Mouse (Mus musculus) heart, embryonic 13.5 days (tissue): Measurements from ENCODE around the gene Prkn. TPM values are rescaled to one million over a fixed set of nuclear protein-coding genes. Genes with fewer than 3 reads are reported as not detected.
A peak's percentile ranks its signal among the peaks of the same experiment; 100 is the strongest.

Experiments used
- ATAC-seq: fragments of 200-750 bp; cut with Nextera tagmentation; 2 replicates; pipeline ENCODE4 v1.8.0; 2017; ENCODE audit warnings: moderate TSS enrichment; ENCODE audit not compliant: insufficient number of reproducible peaks, low FRiP score, low TSS enrichment; ENCODE audit errors: extremely low read depth
- H3K27ac ChIP-seq: fragments of 300-500 bp; sonication (generic); replicated peaks from 2 replicates; pipeline ENCODE4 v1.5.1; 2015; ENCODE audit warnings: moderate library complexity, mild to moderate bottlenecking, inconsistent platforms
- H3K27me3 ChIP-seq: fragments of 300-500 bp; sonication (generic); replicated peaks from 2 replicates; pipeline ENCODE4 v1.6.1; 2015; ENCODE audit warnings: mild to moderate bottlenecking, inconsistent platforms
- H3K36me3 ChIP-seq: fragments of 300-500 bp; sonication (generic); 2 replicates; pipeline ENCODE4 v1.6.1; 2015; ENCODE audit warnings: mild to moderate bottlenecking, inconsistent platforms
- H3K4me1 ChIP-seq: fragments of 300-500 bp; sonication (generic); 2 replicates; pipeline ENCODE4 v1.6.1; 2015; ENCODE audit warnings: inconsistent platforms
- H3K4me2 ChIP-seq: fragments of 300-500 bp; sonication (generic); 2 replicates; pipeline ENCODE4 v1.6.1; 2015; ENCODE audit warnings: inconsistent platforms, mild to moderate bottlenecking, moderate library complexity
- H3K4me3 ChIP-seq: fragments of 300-500 bp; sonication (generic); 2 replicates; pipeline ENCODE4 v1.5.1; 2015; ENCODE audit warnings: moderate library complexity, mild to moderate bottlenecking, inconsistent platforms
- H3K9ac ChIP-seq: fragments of 300-500 bp; sonication (generic); 2 replicates; pipeline ENCODE4 v1.6.1; 2015; ENCODE audit warnings: inconsistent platforms, mild to moderate bottlenecking, moderate library complexity
- H3K9me3 ChIP-seq: fragments of 300-500 bp; sonication (generic); 2 replicates; pipeline ENCODE4 v1.6.1; 2016; ENCODE audit warnings: inconsistent platforms
- WGBS: fragments of 180-500 bp; shearing (Covaris S2); methylation state at CpG from one replicate; pipeline ENCODE4 v1.1.7; 2015; ENCODE audit warnings: mixed read lengths; 5-methylcytosine and 5-hydroxymethylcytosine counted together
- polyA plus RNA-seq: library from polyadenylated mRNA; unstranded; fragments of >200 nt; fragmentation: Nextera tagmentation; extraction: Ambion mirVana; gene quantifications from 2 replicates; pipeline ENCODE4 v1.2.1, GENCODE M21; 2015

Gene Prkn
- polyA plus RNA-seq, 1 experiment from 2014 or later: 1.8 TPM

- H3K4me3 ChIP-seq: no peak overlapping the region
- peaks cover 10% of the 10 kb centered on the region; the same call in 1 of the 2 replicates for H3K27me3 ChIP-seq
- no peaks in the 10 kb centered on the region for H3K36me3 ChIP-seq
- no peak overlapping the region for H3K4me2 ChIP-seq
- H3K27ac ChIP-seq: no peak overlapping the region
- no peak overlapping the region for H3K9ac ChIP-seq
- ATAC-seq: no peak
- H3K4me1 ChIP-seq: no peaks in the 10 kb centered on the region
- 74% methylated on average over 9 of the region's 9 CpGs for WGBS
- no peaks in the 10 kb centered on the region for H3K9me3 ChIP-seq
These were observed 1080.8 kb downstream of the Prkn start for GRCm38 (mm10) chr17:11921026-11921425.

GRCm38 (mm10) chr17:11923989-11924388 lies 1083.8 kb downstream of the Prkn start:
- Histone ChIP-seq H3K9ac (no peak overlapping the region), H3K27ac (no peak overlapping the region), H3K27me3 (no peaks in the 10 kb centered on the region), H3K4me1 (no peaks in the 10 kb centered on the region), H3K4me3 (no peak overlapping the region), H3K9me3 (no peaks in the 10 kb centered on the region), H3K4me2 (no peak overlapping the region), H3K36me3 (no peaks in the 10 kb centered on the region)
- WGBS: 81% methylated on average over 9 of the region's 9 CpGs
- no peak for ATAC-seq

- Histone ChIP-seq H3K27me3 (no peaks in the 10 kb centered on the region), H3K36me3 (no peaks in the 10 kb centered on the region), H3K9me3 (no peaks in the 10 kb centered on the region), H3K27ac (no peak overlapping the region), H3K4me3 (no peak overlapping the region), H3K4me2 (no peak overlapping the region), H3K9ac (no peak overlapping the region), H3K4me1 (no peaks in the 10 kb centered on the region)
- 60% methylated on average over 11 of the region's 11 CpGs for WGBS
- ATAC-seq: no peak
These were observed 1086.7 kb downstream of the Prkn start for GRCm38 (mm10) chr17:11926865-11927386.

GRCm38 (mm10) chr17:11931641-11932040 lies 1091.5 kb downstream of the Prkn start:
- H3K27ac ChIP-seq: no peak overlapping the region
- no peaks in the 10 kb centered on the region for H3K36me3 ChIP-seq
- no peaks in the 10 kb centered on the region for H3K4me1 ChIP-seq
- no peak overlapping the region for H3K4me3 ChIP-seq
- WGBS: 85% methylated on average over 4 of the region's 4 CpGs
- H3K27me3 ChIP-seq: no peaks in the 10 kb centered on the region
- no peaks in the 10 kb centered on the region for H3K9me3 ChIP-seq
- H3K9ac ChIP-seq: no peak overlapping the region
- ATAC-seq: no peak
- H3K4me2 ChIP-seq: no peak overlapping the region

GRCm38 (mm10) chr17:11933737-11934136 lies 1093.6 kb downstream of the Prkn start:
- no peak overlapping the region for H3K4me3 ChIP-seq

GRCm38 (mm10) chr17:11947436-11947835 lies 1107.3 kb downstream of the Prkn start:
- H3K27me3 ChIP-seq: peaks cover 2% of the 10 kb centered on the region; the same call in 1 of the 2 replicates
- H3K4me3 ChIP-seq: no peak overlapping the region
- WGBS: 71% methylated on average over 3 of the region's 3 CpGs
- H3K27ac ChIP-seq: no peak overlapping the region
- H3K4me2 ChIP-seq: no peak overlapping the region
- no peak overlapping the region for H3K9ac ChIP-seq
- H3K36me3 ChIP-seq: no peaks in the 10 kb centered on the region
- H3K9me3 ChIP-seq: no peaks in the 10 kb centered on the region
- no peak for ATAC-seq
- H3K4me1 ChIP-seq: peaks cover 5% of the 10 kb centered on the region; the same call in 1 of the 2 replicates

More at GRCm38 (mm10) chr17:11933737-11934136, 1093.6 kb downstream of the Prkn start:
- Histone ChIP-seq H3K4me2 (no peak overlapping the region), H3K9me3 (no peaks in the 10 kb centered on the region), H3K4me1 (no peaks in the 10 kb centered on the region), H3K9ac (no peak overlapping the region), H3K27ac (no peak overlapping the region), H3K36me3 (no peaks in the 10 kb centered on the region), H3K27me3 (no peaks in the 10 kb centered on the region)
- ATAC-seq: no peak
- WGBS: 63% methylated on average over 5 of the region's 5 CpGs

GRCm38 (mm10) chr17:11949551-11950197 lies 1109.5 kb downstream of the Prkn start:
- H3K27me3 ChIP-seq: peaks cover 7% of the 10 kb centered on the region; the same call in 1 of the 2 replicates
- WGBS: 45% methylated on average over 10 of the region's 10 CpGs
- H3K4me3 ChIP-seq: no peak overlapping the region
- peaks cover 5% of the 10 kb centered on the region; the same call in 1 of the 2 replicates for H3K4me1 ChIP-seq
- H3K9ac ChIP-seq: no peak overlapping the region
- no peak overlapping the region for H3K27ac ChIP-seq
- H3K36me3 ChIP-seq: no peaks in the 10 kb centered on the region
- no peaks in the 10 kb centered on the region for H3K9me3 ChIP-seq
- no peak overlapping the region for H3K4me2 ChIP-seq
- ATAC-seq: no peak

GRCm38 (mm10) chr17:11950198-11950594 lies 1110.0 kb downstream of the Prkn start:
- ATAC-seq: no peak
- 58% methylated on average over 8 of the region's 8 CpGs for WGBS

GRCm38 (mm10) chr17:11955317-11955716 lies 1115.1 kb downstream of the Prkn start:
- no peak overlapping the region for H3K4me3 ChIP-seq
- WGBS: 65% methylated on average over 6 of the region's 6 CpGs
- H3K4me2 ChIP-seq: no peak overlapping the region
- H3K27me3 ChIP-seq: peaks cover 10% of the 10 kb centered on the region; the same call in 1 of the 2 replicates
- no peaks in the 10 kb centered on the region for H3K4me1 ChIP-seq
- no peak overlapping the region for H3K9ac ChIP-seq
- no peaks in the 10 kb centered on the region for H3K36me3 ChIP-seq
- no peak for ATAC-seq
- H3K27ac ChIP-seq: no peak overlapping the region
- no peaks in the 10 kb centered on the region for H3K9me3 ChIP-seq

More at GRCm38 (mm10) chr17:11950198-11950594, 1110.0 kb downstream of the Prkn start:
- H3K27me3 ChIP-seq: peaks cover 7% of the 10 kb centered on the region; the same call in 1 of the 2 replicates
- peaks cover 5% of the 10 kb centered on the region; the same call in 1 of the 2 replicates for H3K4me1 ChIP-seq
- no peak overlapping the region for H3K4me3 ChIP-seq
- no peak overlapping the region for H3K9ac ChIP-seq
- H3K36me3 ChIP-seq: no peaks in the 10 kb centered on the region
- H3K27ac ChIP-seq: no peak overlapping the region
- H3K9me3 ChIP-seq: no peaks in the 10 kb centered on the region
- H3K4me2 ChIP-seq: no peak overlapping the region

GRCm38 (mm10) chr17:11960492-11960891 lies 1120.3 kb downstream of the Prkn start:
- no peak for ATAC-seq
- Histone ChIP-seq H3K4me3 (no peak overlapping the region), H3K9ac (no peak overlapping the region), H3K27ac (no peak overlapping the region), H3K9me3 (no peaks in the 10 kb centered on the region), H3K4me2 (no peak overlapping the region), H3K36me3 (no peaks in the 10 kb centered on the region), H3K4me1 (peaks cover 6% of the 10 kb centered on the region; the same call in 1 of the 2 replicates), H3K27me3 (0 out of 2 replicates have a peak, but pooled peaks cover 3% of the 10 kb centered on the region)
- WGBS: 74% methylated on average over 8 of the region's 8 CpGs

GRCm38 (mm10) chr17:11962808-11963207 lies 1122.6 kb downstream of the Prkn start:
- ATAC-seq: no peak
- peaks cover 6% of the 10 kb centered on the region; the same call in 1 of the 2 replicates for H3K4me1 ChIP-seq
- no peaks in the 10 kb centered on the region for H3K9me3 ChIP-seq
- no peak overlapping the region for H3K27ac ChIP-seq
- no peak overlapping the region for H3K4me3 ChIP-seq
- H3K9ac ChIP-seq: no peak overlapping the region
- no peaks in the 10 kb centered on the region for H3K36me3 ChIP-seq
- no peaks in the 10 kb centered on the region for H3K27me3 ChIP-seq
- 60% methylated on average over 11 of the region's 11 CpGs for WGBS
- H3K4me2 ChIP-seq: peak overlapping the region; percentile 18; the same call in 1 of the 2 replicates

GRCm38 (mm10) chr17:11970160-11970559 lies 1130.0 kb downstream of the Prkn start:
- WGBS: 40% methylated on average over 1 of the region's 1 CpGs
- 0 out of 2 replicates have a peak, but pooled peaks cover 3% of the 10 kb centered on the region for H3K4me1 ChIP-seq

More at GRCm38 (mm10) chr17:11970160-11970559, 1130.0 kb downstream of the Prkn start:
- H3K27ac ChIP-seq: no peak overlapping the region
- no peak overlapping the region for H3K4me3 ChIP-seq
- no peaks in the 10 kb centered on the region for H3K36me3 ChIP-seq
- no peak overlapping the region for H3K9ac ChIP-seq
- H3K27me3 ChIP-seq: peaks cover 22% of the 10 kb centered on the region
- no peak overlapping the region for H3K4me2 ChIP-seq
- H3K9me3 ChIP-seq: no peaks in the 10 kb centered on the region
- ATAC-seq: no peak
